Mouse (Mus musculus) intestine, embryonic 14.5 days (tissue): Measurements from ENCODE around the gene Zc3h12c. TPM values are rescaled to one million over a fixed set of nuclear protein-coding genes. Genes with fewer than 3 reads are reported as not detected.

Experiments used
- ATAC-seq: fragments of 200-750 bp; cut with Nextera tagmentation; replicated peaks from 2 replicates; pipeline ENCODE4 v1.8.0; 2017; ENCODE audit warnings: low read depth, moderate number of reproducible peaks, moderate TSS enrichment, moderate library complexity; ENCODE audit not compliant: low FRiP score, low TSS enrichment
- DNase-seq: peaks from one replicate; pipeline ENCODE4 v3.0.0-alpha.2; 2018; ENCODE audit warnings: low spot score
- H3K27ac ChIP-seq: fragments of 300-500 bp; sonication (generic); 2 replicates; pipeline ENCODE4 v1.5.1; 2014; ENCODE audit warnings: low read depth, mild to moderate bottlenecking, control low read depth
- H3K27me3 ChIP-seq: fragments of 300-500 bp; sonication (generic); replicated peaks from 2 replicates; pipeline ENCODE4 v1.6.1; 2014; ENCODE audit warnings: low read length, control low read depth; ENCODE audit not compliant: control insufficient read depth, insufficient read depth
- H3K36me3 ChIP-seq: fragments of 300-500 bp; sonication (generic); 2 replicates; pipeline ENCODE4 v1.6.1; 2014; ENCODE audit warnings: low read length, control low read depth; ENCODE audit not compliant: control insufficient read depth, insufficient read depth
- H3K4me1 ChIP-seq: fragments of 300-500 bp; sonication (generic); replicated peaks from 2 replicates; pipeline ENCODE4 v1.6.1; 2014; ENCODE audit warnings: low read length, control low read depth, mixed read lengths; ENCODE audit not compliant: control insufficient read depth, insufficient read depth
- H3K4me2 ChIP-seq: fragments of 300-500 bp; sonication (generic); 2 replicates; pipeline ENCODE4 v1.6.1; 2014; ENCODE audit warnings: low read length
- H3K4me3 ChIP-seq: fragments of 300-500 bp; sonication (generic); 2 replicates; pipeline ENCODE4 v1.5.1; 2014; ENCODE audit warnings: low read depth, low read length, control low read depth, mixed read lengths
- H3K9ac ChIP-seq: fragments of 300-500 bp; sonication (generic); 2 replicates; pipeline ENCODE4 v1.6.1; 2014; ENCODE audit warnings: mild to moderate bottlenecking, low read length
- H3K9me3 ChIP-seq: fragments of 300-500 bp; sonication (generic); 2 replicates; pipeline ENCODE4 v1.6.1; 2016; ENCODE audit warnings: low read length, control low read depth; ENCODE audit not compliant: control insufficient read depth
- WGBS: fragments of 180-500 bp; shearing (Covaris S2); extraction: QIAGEN DNeasy Blood & Tissue Kit; methylation state at CpG from one replicate; pipeline ENCODE4 v1.1.7; 2014; 5-methylcytosine and 5-hydroxymethylcytosine counted together
- polyA plus RNA-seq: library from polyadenylated mRNA; unstranded; fragments of >200 nt; fragmentation: Nextera tagmentation; extraction: Ambion mirVana; gene quantifications from 2 replicates; pipeline ENCODE4 v1.2.1, GENCODE M21; 2014

Gene Zc3h12c
- polyA plus RNA-seq, 1 experiment from 2014 or later, result 4.0 TPM

DNA sequence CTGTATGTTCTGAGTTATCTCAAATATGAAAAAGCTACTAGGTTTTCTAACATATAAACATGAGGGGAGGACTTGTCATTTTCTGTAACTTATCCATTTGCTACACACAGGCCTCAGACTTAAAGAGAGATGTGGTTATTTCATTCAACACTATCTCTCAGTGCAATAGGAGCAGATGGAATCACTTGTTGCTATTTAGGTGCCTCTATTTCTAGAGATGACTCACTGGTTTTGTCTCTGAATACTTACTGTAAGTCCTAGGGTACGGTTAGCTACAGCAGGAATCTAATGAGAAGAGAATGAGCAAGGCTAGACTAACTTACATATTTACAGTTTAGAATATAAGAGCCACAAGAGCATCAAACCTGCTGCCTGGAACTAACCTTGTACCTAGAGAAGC, 9.8 kb downstream of the Zc3h12c start:
- no peak overlapping the region for H3K4me2 ChIP-seq
- no peak overlapping the region for H3K27ac ChIP-seq
- ATAC-seq (no peak), DNase-seq (no peak)
- no peaks in the 10 kb centered on the region for H3K27me3 ChIP-seq
- H3K9me3 ChIP-seq, result 0 out of 2 replicates have a peak, but pooled peaks cover 2% of the 10 kb centered on the region
- H3K4me1 ChIP-seq, result no peaks in the 10 kb centered on the region
- WGBS, result 82% methylated on average over 1 of the region's 1 CpGs
- H3K9ac ChIP-seq, result no peak overlapping the region
- no peaks in the 10 kb centered on the region for H3K36me3 ChIP-seq
- H3K4me3 ChIP-seq, result no peak overlapping the region

DNA sequence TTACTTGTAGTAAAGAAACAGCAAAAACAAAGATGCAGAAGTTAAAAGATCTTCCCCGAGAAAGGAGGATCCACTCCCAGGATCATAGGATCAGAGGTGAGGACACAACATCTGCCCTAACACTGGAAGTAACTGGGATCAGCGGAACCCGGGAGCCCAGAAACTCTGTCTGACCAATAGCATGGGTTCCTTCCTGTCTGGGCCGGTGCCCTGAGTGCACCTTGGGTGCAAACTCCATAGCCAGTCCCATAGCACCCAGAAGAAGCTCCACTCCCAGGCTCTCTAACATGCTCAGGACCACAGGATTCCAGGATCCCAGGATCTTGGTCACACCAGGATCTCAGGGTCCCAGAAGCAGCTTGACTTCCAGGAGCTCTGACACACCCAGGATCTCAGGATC, 13.0 kb downstream of the Zc3h12c start:
- Histone ChIP-seq H3K9me3 (no peaks in the 10 kb centered on the region), H3K9ac (no peak overlapping the region), H3K4me2 (no peak overlapping the region), H3K4me1 (no peaks in the 10 kb centered on the region), H3K36me3 (no peaks in the 10 kb centered on the region), H3K27ac (no peak overlapping the region), H3K4me3 (no peak overlapping the region), H3K27me3 (no peaks in the 10 kb centered on the region)
- WGBS, result 83% methylated on average over 4 of the region's 4 CpGs
- DNase-seq (no peak), ATAC-seq (no peak)

DNA sequence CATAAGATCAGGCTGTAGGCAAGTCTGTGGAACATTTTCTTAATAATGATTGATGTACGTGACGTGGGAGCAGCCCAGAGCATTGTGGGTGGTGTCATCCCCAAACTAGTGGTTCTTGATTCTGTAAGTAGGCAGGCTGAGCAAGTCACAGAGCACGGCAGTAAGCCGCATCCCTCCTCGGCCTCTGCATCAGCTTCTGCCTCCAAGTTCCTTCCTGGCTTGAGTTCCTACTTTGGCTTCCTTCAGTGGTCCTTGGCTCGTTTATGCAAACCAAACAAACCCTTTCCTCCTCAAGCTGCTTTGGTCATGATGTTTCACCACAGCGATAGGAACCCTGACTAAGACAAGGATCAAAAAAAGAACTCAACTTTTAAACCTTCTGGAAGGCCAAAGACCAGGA, 14.1 kb downstream of the Zc3h12c start:
- Histone ChIP-seq H3K27ac (no peak overlapping the region), H3K27me3 (no peaks in the 10 kb centered on the region), H3K36me3 (no peaks in the 10 kb centered on the region), H3K4me1 (no peaks in the 10 kb centered on the region), H3K9me3 (no peaks in the 10 kb centered on the region), H3K9ac (no peak overlapping the region), H3K4me2 (no peak overlapping the region), H3K4me3 (no peak overlapping the region)
- ATAC-seq (no peak), DNase-seq (no peak)
- WGBS, result 67% methylated on average over 7 of the region's 7 CpGs

DNA sequence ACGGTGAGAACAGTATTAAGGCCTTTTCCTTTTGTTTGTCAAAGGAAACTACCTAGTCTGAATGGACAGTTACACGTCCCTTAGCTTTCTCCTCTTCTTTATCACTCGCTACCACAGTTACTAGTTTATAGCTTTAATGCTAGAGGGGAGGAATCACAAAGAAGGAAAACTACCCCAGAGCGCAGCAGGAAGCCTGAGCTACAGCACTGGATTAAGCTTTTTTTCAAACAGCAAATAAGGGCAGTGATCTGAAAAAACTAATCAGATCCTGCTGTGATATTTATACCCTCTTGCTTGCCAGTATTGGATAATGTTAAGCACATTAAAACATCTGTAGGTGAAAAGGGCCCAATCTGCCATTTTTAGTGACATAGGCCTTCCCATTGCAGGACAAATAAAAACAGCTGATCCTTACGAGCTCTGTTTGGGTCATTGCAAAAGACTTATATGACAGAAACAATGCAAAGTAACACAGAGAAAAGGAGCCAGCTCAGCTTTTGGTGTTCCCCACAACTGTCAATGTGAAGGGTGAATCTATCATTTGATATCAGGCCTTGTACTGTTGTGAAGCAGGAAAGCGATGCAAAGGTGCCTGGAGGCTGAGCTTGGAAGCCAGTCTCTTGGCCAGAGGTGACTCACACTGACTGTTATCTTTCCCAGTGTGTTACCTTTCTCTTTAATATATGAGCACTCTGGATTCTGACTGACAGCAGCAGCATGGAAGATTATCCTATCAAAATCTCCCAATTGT, 16.1 kb downstream of the Zc3h12c start:
- H3K9me3 ChIP-seq, result no peaks in the 10 kb centered on the region
- no peak overlapping the region for H3K4me2 ChIP-seq
- no peak overlapping the region for H3K27ac ChIP-seq
- no peaks in the 10 kb centered on the region for H3K4me1 ChIP-seq
- H3K36me3 ChIP-seq, result no peaks in the 10 kb centered on the region
- no peaks in the 10 kb centered on the region for H3K27me3 ChIP-seq
- DNase-seq, result no peak
- H3K9ac ChIP-seq, result no peak overlapping the region
- 85% methylated on average over 6 of the region's 6 CpGs for WGBS
- no peak for ATAC-seq
- H3K4me3 ChIP-seq, result no peak overlapping the region

DNA sequence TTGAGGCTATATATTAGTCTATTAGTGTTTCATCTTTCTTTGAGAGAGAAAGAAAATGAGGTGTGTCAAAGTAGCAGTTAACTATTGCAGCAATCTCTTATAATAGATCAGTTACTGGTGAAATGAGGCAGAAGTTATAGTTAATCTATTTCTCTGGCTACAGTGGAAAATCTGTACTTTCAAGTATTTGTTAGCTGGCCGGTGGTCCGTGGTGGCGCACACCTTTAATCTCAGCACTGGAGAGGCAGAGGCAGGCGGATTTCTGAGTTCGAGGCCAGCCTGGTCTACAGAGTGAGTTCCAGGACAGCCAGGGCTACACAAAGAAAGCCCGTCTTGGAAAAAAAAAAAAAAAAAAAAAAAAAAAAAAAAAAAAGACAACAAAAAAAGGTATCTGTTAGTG, 18.6 kb downstream of the Zc3h12c start:
- DNase-seq (no peak), ATAC-seq (no peak)
- Histone ChIP-seq H3K4me3 (no peak overlapping the region), H3K27me3 (no peaks in the 10 kb centered on the region), H3K9me3 (no peaks in the 10 kb centered on the region), H3K9ac (no peak overlapping the region), H3K4me2 (no peak overlapping the region), H3K36me3 (no peaks in the 10 kb centered on the region), H3K4me1 (no peaks in the 10 kb centered on the region), H3K27ac (no peak overlapping the region)
- WGBS, result 84% methylated on average over 6 of the region's 6 CpGs

DNA sequence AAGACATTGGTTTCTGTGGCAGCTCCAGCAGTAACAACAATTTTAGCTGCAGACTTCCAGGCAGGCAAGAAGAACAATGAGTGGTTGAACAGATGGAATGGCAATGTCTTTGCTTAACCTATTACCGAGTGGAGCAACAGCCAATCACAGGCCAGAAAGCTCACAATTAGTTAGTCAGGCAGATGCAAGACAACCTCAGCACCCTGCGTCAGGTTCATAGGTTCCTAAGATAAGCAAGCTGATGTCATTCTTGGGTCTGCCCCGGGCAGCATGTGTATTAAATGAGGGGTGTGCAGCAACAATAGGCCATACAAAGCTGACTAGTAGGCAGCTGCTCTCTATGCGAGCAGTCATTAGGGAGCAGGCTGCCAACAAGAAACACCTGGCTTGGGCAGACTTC, 19.1 kb downstream of the Zc3h12c start:
- 47% methylated on average over 4 of the region's 4 CpGs for WGBS

DNA sequence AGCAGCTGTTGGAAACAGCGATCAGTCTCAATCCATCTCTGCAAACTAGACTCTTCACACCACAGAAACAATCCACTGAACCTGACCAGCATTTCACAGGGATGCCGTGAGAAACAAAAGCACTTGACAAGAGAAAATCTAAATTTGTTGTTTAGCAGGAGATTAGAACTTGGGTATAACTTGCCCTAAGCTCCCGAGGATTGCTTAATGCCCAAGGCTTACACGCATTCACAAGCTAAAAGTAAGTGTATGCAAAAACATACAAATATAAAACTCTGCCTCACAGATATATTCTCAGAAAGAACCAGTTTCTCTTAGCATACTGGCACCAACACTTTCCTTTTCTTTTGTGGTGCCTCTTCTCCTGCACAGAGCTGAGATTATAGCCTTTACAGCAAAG, 19.5 kb downstream of the Zc3h12c start:
- peak overlapping the region; percentile 36; the same call in 1 of the 2 replicates for H3K27ac ChIP-seq
- H3K4me1 ChIP-seq, result no peaks in the 10 kb centered on the region
- no peaks in the 10 kb centered on the region for H3K9me3 ChIP-seq
- H3K4me2 ChIP-seq, result no peak overlapping the region
- no peak for DNase-seq
- no peaks in the 10 kb centered on the region for H3K36me3 ChIP-seq
- no peak for ATAC-seq
- no peaks in the 10 kb centered on the region for H3K27me3 ChIP-seq
- H3K9ac ChIP-seq, result no peak overlapping the region
- WGBS, result 82% methylated on average over 4 of the region's 4 CpGs
- 0 out of 2 replicates have a peak overlapping the region, but pooled peaks have one; percentile 8 for H3K4me3 ChIP-seq

More for the DNA sequence above, 19.1 kb downstream of the Zc3h12c start:
- Histone ChIP-seq H3K27me3 (no peaks in the 10 kb centered on the region), H3K4me3 (no peak overlapping the region), H3K4me1 (no peaks in the 10 kb centered on the region), H3K36me3 (no peaks in the 10 kb centered on the region), H3K9me3 (no peaks in the 10 kb centered on the region), H3K27ac (peak overlapping the region; percentile 36; the same call in 1 of the 2 replicates), H3K4me2 (no peak overlapping the region), H3K9ac (no peak overlapping the region)
- DNase-seq, result peak; percentile 59
- ATAC-seq, result peak; percentile 85

DNA sequence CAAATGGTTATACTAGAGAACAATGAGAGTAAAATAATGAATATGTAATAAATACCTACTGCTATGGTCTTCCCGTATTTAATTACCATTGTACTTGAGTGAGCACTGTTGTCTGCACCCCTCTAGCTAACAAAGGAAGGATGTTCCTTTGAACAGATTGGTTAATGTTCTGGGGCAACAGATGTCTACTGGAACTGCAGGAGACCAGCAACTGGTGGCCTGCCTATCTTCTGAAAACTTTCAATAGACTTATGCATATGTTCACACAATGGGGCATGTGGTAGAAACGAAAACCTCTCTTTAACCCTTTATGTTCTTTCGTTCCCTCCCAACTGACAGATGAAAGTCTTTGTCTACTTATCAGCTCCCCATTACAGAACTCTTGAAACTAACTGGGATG, 20.1 kb downstream of the Zc3h12c start:
- no peak for DNase-seq
- no peak overlapping the region for H3K27ac ChIP-seq
- no peaks in the 10 kb centered on the region for H3K4me1 ChIP-seq
- no peaks in the 10 kb centered on the region for H3K36me3 ChIP-seq
- ATAC-seq, result no peak
- H3K4me2 ChIP-seq, result no peak overlapping the region
- H3K9ac ChIP-seq, result no peak overlapping the region
- no peaks in the 10 kb centered on the region for H3K9me3 ChIP-seq
- H3K4me3 ChIP-seq, result 0 out of 2 replicates have a peak overlapping the region, but pooled peaks have one; percentile 8
- WGBS, result 77% methylated on average over 3 of the region's 3 CpGs
- no peaks in the 10 kb centered on the region for H3K27me3 ChIP-seq

DNA sequence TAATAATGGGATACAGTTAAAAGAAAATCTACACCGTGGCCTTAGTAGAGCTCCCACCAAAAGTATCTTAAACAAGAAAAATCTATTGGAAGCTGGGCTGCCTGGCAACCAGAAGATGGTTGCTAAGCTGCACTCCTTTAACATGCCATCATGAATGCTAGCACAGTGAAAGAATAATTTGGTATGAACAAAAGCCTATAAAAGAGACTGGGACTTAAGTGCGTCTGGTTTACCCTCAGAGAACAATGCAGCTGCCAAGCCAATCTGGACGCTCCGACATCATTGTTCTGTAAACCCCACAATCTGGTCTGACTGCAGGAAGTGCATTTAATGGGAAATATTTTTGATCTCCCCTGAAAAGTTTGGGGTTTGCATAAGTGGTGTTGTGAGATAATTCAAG, 22.1 kb downstream of the Zc3h12c start:
- WGBS, result 83% methylated on average over 4 of the region's 4 CpGs
- Histone ChIP-seq H3K9ac (no peak overlapping the region), H3K4me2 (no peak overlapping the region), H3K36me3 (no peaks in the 10 kb centered on the region), H3K4me3 (no peak overlapping the region), H3K9me3 (no peaks in the 10 kb centered on the region), H3K27ac (no peak overlapping the region), H3K27me3 (no peaks in the 10 kb centered on the region), H3K4me1 (no peaks in the 10 kb centered on the region)
- ATAC-seq (no peak), DNase-seq (no peak)
